Mouse (Mus musculus) retina, embryonic 14.5 days (tissue): ENCODE results near the gene Nat8f5.
"Not testable (repeated sequence)": the region's sequence is repeated elsewhere in the genome, so short reads cannot be mapped to it uniquely, and the experiment has no call there.

Experiments used
- DNase-seq: peaks from one replicate; pipeline ENCODE4 v3.0.0-alpha.2; 2015; ENCODE audit warnings: low spot score

Nat8f5 gene

DNA sequence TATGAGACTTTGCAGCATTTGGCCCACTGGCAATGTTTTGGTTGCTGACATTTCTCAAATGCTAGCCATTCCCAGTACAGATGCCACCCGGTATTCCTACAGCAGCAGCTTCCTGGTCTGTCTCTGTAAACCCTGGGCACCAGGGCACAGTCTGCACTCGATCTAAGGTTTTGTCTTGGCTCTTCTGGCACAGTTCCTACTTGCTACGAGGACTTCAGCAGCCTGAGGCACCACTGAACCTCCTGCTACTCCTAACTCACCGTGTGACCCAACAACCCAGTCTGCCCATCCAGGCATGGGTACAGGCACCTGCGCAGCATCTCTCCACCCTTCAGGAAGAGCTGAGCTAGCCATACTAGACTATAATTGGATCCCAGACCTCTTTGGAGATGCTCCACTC lies 15.3 kb upstream of the Nat8f5 start:
- DNase-seq: not testable (repeated sequence)

- DNase-seq: not testable (repeated sequence)
Observed at GRCm38 (mm10) chr6:85835104-85835503, 14.3 kb upstream of the Nat8f5 start.

DNA sequence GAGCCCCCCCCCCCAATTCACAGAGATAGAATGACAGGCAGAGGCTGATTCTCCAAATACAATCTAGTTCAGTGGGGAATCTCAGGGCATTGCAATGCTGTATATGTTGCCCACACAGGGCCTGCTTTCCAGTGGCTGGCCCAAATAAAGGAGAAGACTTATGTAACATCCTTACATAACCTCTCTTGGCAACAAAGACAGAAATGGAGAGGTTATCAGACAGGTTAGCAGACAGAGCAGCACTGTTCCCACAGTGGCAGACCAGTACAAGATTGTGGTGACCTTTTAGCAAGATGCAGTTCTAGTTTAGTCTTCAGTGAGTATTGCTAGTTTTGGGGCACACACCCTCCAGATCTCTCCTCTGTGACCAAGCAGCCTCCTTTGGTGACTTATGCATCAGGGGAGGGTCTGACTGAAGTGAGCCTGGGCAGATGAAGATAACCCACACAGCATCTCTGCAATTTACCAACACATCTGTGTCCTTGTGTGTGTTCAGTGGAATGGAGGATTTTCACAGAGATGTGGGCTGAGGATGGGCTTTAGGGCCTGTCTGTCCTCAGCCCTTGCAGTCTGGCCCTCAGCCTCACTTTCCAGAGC lies 13.8 kb upstream of the Nat8f5 start:
- not testable (repeated sequence) for DNase-seq

- DNase-seq: no peak
Observed at GRCm38 (mm10) chr6:85831796-85832321, 11.1 kb upstream of the Nat8f5 start, which contains the start of gene Nat8. Gene Nat8, minus strand, starts transcription at chr6:85832082.

GRCm38 (mm10) chr6:85829462-85829861 lies 8.7 kb upstream of the Nat8f5 start:
- no peak for DNase-seq

DNA sequence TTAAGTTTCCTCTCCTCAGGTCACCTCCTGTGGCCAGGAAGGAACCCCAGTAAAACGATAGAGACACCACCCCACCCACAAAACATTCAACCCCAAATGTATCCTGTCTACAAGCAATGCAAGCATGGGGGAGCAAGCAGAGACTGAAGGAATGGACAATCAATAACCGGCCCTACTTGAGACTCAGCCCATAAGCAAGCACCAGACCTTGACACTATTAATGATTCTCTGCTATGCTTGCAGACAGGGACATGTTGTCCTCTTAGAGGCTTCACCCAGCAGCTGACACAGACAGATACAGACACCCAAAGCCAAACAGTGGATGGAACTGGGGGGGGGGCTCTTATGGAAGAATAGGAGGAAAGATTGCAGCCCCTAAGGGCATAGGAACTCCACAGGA lies 5.1 kb upstream of the Nat8f5 start:
- DNase-seq: no peak

DNA sequence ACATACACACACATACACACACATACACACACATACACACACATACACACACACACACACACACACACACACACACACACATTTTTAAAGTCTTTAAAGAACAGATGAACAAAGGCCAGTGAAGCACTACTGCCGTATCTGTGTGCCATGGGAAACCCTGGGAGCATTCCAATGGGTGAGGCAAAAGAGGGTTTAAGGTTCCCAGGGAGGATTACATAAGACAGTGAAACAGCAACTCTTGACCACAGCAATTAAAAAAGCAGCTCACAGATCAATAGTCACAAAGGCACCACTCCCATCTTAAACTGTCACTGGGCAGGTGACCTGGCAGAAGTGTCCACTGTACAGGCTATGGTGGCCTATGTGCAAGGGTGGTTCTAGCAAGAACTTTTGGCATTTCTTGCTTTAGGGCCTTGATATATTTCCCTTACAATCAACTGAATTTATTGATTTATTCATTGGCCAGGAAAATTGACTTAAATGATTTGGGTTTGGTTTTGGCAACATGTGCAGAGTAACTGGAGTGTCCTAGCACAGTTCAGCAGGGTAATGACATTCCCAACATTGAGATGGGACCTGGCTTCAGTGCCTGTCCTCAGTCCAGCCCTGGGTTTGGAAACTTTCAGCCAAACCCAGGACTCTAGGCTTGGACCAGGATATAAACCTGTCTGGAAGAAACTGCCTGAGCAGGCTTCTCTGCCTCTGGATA lies 2.8 kb upstream of the Nat8f5 start:
- no peak for DNase-seq

- no peak for DNase-seq
Observed at GRCm38 (mm10) chr6:85822286-85822685, 1.5 kb upstream of the Nat8f5 start.

DNA sequence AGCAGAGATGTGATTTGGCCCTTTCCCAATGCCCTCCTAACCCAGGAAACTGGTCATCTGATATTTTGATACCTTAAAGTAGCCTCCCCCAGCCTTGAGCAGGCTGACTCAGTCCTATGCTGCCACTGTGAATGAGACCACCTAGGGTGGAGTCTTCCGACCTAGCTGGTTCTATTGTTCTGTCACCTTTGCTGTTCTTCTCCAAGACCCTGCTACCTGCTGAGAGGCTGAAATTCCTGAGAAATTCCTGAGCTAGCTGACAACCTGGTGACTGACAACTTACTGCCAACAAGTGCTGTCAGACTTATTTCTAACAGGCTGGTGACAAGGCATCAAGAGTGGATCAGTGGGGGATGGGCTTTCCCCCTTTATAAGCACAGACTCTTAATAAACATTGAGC lies 2.4 kb downstream of the Nat8f5 start:
- DNase-seq: no peak

- DNase-seq: no peak
Observed at GRCm38 (mm10) chr6:85813339-85813738, 7.4 kb downstream of the Nat8f5 start.

GRCm38 (mm10) chr6:85810942-85811537 lies 9.7 kb downstream of the Nat8f5 start:
- DNase-seq: not testable (repeated sequence)

- DNase-seq: not testable (repeated sequence)
Observed at GRCm38 (mm10) chr6:85810514-85810913, 10.3 kb downstream of the Nat8f5 start.

- not testable (repeated sequence) for DNase-seq
Observed at GRCm38 (mm10) chr6:85809784-85810183, 11.0 kb downstream of the Nat8f5 start.

- not testable (repeated sequence) for DNase-seq
Observed at GRCm38 (mm10) chr6:85803180-85803579, 17.6 kb downstream of the Nat8f5 start.
